Mouse (Mus musculus) heart, embryonic 14.5 days (tissue): Measurements from ENCODE around the gene Tmem238l. TPM values are rescaled to one million over a fixed set of nuclear protein-coding genes. Genes with fewer than 3 reads are reported as not detected.

Experiments
- ATAC-seq: fragments of 200-750 bp; cut with Nextera tagmentation; 2 replicates; pipeline ENCODE4 v1.8.0; 2017; ENCODE audit warnings: low read depth, moderate TSS enrichment; ENCODE audit not compliant: insufficient number of reproducible peaks, insufficient read depth, low FRiP score
- H3K27ac ChIP-seq, 2 experiments: fragments of 200-500 bp in 1 of 2; fragments of 300-500 bp in 1 of 2; sonication (generic) in 1 of 2; replicated peaks in 1 of 2; 2 replicates each; pipeline ENCODE4 v1.5.1; 2012 to 2014; ENCODE audit warnings: low read depth in 2 of 2, low read length in 2 of 2, control low read depth in 1 of 2, mild to moderate bottlenecking in 1 of 2, mixed read lengths in 1 of 2; ENCODE audit not compliant: control insufficient read depth in 1 of 2, insufficient read depth in 1 of 2
- H3K27me3 ChIP-seq: fragments of 300-500 bp; sonication (generic); 2 replicates; pipeline ENCODE4 v1.6.1; 2014; ENCODE audit warnings: mild to moderate bottlenecking, low read length, control low read depth; ENCODE audit not compliant: control insufficient read depth, insufficient read depth
- H3K36me3 ChIP-seq: fragments of 300-500 bp; sonication (generic); 2 replicates; pipeline ENCODE4 v1.6.1; 2014; ENCODE audit warnings: mild to moderate bottlenecking, control low read depth, low read length, mixed read lengths; ENCODE audit not compliant: control insufficient read depth, insufficient read depth
- H3K4me1 ChIP-seq, 2 experiments: fragments of 200-500 bp in 1 of 2; fragments of 300-500 bp in 1 of 2; sonication (generic) in 1 of 2; 2 replicates each; pipeline ENCODE4 v1.6.1; 2012 to 2014; ENCODE audit warnings: low read length in 2 of 2, control low read depth in 1 of 2, mixed read lengths in 1 of 2; ENCODE audit not compliant: control insufficient read depth in 2 of 2, insufficient read depth in 2 of 2
- H3K4me2 ChIP-seq: fragments of 300-500 bp; sonication (generic); 2 replicates; pipeline ENCODE4 v1.6.1; 2014; ENCODE audit warnings: mild to moderate bottlenecking, low read length
- H3K4me3 ChIP-seq, 2 experiments: fragments of 200-500 bp in 1 of 2; fragments of 300-500 bp in 1 of 2; sonication (generic) in 1 of 2; 2 replicates each; pipeline ENCODE4 v1.5.1; 2012 to 2014; ENCODE audit warnings: low read length in 2 of 2, mild to moderate bottlenecking in 2 of 2, control low read depth in 1 of 2, low read depth in 1 of 2, moderate library complexity in 1 of 2; ENCODE audit not compliant: control insufficient read depth in 1 of 2, insufficient read depth in 1 of 2
- H3K9ac ChIP-seq: fragments of 300-500 bp; sonication (generic); 2 replicates; pipeline ENCODE4 v1.6.1; 2014; ENCODE audit warnings: mild to moderate bottlenecking, low read length
- H3K9me3 ChIP-seq: fragments of 300-500 bp; sonication (generic); 2 replicates; pipeline ENCODE4 v1.6.1; 2016; ENCODE audit warnings: low read length, control low read depth; ENCODE audit not compliant: control insufficient read depth
- WGBS: fragments of 180-500 bp; shearing (Covaris S2); extraction: QIAGEN DNeasy Blood & Tissue Kit; methylation state at CpG from one replicate; pipeline ENCODE4 v1.1.7; 2014; 5-methylcytosine and 5-hydroxymethylcytosine counted together
- polyA plus RNA-seq: library from polyadenylated mRNA; unstranded; fragments of >200 nt; fragmentation: Nextera tagmentation; extraction: Ambion mirVana; gene quantifications from 2 replicates; pipeline ENCODE4 v1.2.1, GENCODE M21; 2014

Gene Tmem238l
- polyA plus RNA-seq, 1 experiment from 2014 or later: not detected

- Histone ChIP-seq H3K9ac (no peak overlapping the region), H3K27ac (no peak overlapping the region), H3K4me2 (no peak overlapping the region), H3K9me3 (no peaks in the 10 kb centered on the region), H3K27me3 (no peaks in the 10 kb centered on the region), H3K4me3 (no peak overlapping the region), H3K36me3 (no peaks in the 10 kb centered on the region), H3K4me1 (no peaks in the 10 kb centered on the region)
- WGBS: 71% methylated on average over 9 of the region's 9 CpGs
- no peak for ATAC-seq
Observed at GRCm38 (mm10) chr11:66932827-66933599, 23.4 kb upstream of the Tmem238l start.

- no peak for ATAC-seq
- H3K27ac ChIP-seq: no peak overlapping the region
- H3K27me3 ChIP-seq: no peaks in the 10 kb centered on the region
- no peak overlapping the region for H3K4me2 ChIP-seq
- H3K4me1 ChIP-seq: no peaks in the 10 kb centered on the region
- no peaks in the 10 kb centered on the region for H3K9me3 ChIP-seq
- 77% methylated on average over 7 of the region's 7 CpGs for WGBS
- no peaks in the 10 kb centered on the region for H3K36me3 ChIP-seq
- H3K4me3 ChIP-seq: no peak overlapping the region
- H3K9ac ChIP-seq: no peak overlapping the region
Observed at GRCm38 (mm10) chr11:66934428-66935173, 21.8 kb upstream of the Tmem238l start.

- Histone ChIP-seq H3K4me3 (no peak overlapping the region), H3K27ac (no peak overlapping the region), H3K9ac (no peak overlapping the region), H3K4me2 (no peak overlapping the region), H3K27me3 (no peaks in the 10 kb centered on the region), H3K9me3 (no peaks in the 10 kb centered on the region), H3K36me3 (no peaks in the 10 kb centered on the region), H3K4me1 (peaks cover 0 to 3% of the 10 kb centered on the region in 2 experiments; a peak in 1 of 4 replicates)
- 82% methylated on average over 5 of the region's 5 CpGs for WGBS
- no peak for ATAC-seq
Observed at GRCm38 (mm10) chr11:66942011-66942410, 14.4 kb upstream of the Tmem238l start.

GRCm38 (mm10) chr11:66945224-66945767 is 11.1 kb upstream of the Tmem238l start:
- Histone ChIP-seq H3K27me3 (no peaks in the 10 kb centered on the region), H3K27ac (no peak overlapping the region), H3K4me2 (no peak overlapping the region), H3K9me3 (no peaks in the 10 kb centered on the region), H3K4me3 (no peak overlapping the region), H3K36me3 (no peaks in the 10 kb centered on the region), H3K9ac (no peak overlapping the region), H3K4me1 (peaks cover 0 to 3% of the 10 kb centered on the region in 2 experiments; a peak in 1 of 4 replicates)
- ATAC-seq: no peak
- 58% methylated on average over 2 of the region's 2 CpGs for WGBS

DNA sequence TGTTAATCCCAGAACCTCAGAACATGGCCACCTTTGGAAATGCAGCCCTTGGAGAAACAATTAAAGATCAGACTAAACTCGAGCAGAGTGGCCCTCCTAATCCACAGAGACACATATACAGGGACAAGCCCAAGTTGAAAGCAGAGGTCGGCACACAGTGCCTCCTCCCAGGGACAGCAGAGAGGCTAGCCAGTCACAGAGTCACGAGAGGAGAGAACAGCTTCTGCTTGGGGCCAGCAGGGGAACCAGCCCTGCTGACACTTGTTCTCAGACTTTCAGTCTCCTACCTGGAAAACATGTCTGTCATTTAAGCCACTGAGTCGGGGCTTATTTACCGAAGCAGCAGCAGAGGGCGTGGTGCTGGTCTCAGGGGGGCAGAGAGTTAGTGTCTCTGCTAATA is 9.9 kb upstream of the Tmem238l start:
- no peaks in the 10 kb centered on the region for H3K36me3 ChIP-seq
- no peak for ATAC-seq
- H3K4me2 ChIP-seq: no peak overlapping the region
- no peak overlapping the region for H3K4me3 ChIP-seq
- H3K27me3 ChIP-seq: no peaks in the 10 kb centered on the region
- H3K9ac ChIP-seq: no peak overlapping the region
- WGBS: 51% methylated on average over 6 of the region's 6 CpGs
- H3K9me3 ChIP-seq: no peaks in the 10 kb centered on the region
- peaks cover 0 to 3% of the 10 kb centered on the region in 2 experiments; a peak in 1 of 4 replicates for H3K4me1 ChIP-seq
- no peak overlapping the region for H3K27ac ChIP-seq

DNA sequence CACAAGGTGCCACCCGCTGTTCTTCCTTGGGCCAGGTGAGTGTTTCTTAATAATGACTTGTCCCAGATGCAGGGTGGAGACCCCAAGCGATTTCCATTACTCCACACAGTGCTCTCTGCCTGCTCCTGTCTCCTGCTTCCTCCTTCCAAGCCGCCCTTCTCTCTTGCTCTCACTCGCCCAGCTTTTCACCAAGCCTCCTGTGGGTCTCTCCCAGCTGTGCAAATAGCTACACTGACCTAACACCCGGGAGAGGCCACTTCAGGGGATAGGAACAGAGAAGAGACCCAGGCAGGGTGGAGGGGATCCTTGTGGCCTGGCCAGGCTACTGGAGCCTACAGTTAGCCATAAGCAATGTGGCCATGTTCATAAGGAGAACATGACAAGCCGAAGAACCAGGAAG is 9.5 kb upstream of the Tmem238l start:
- Histone ChIP-seq H3K36me3 (no peaks in the 10 kb centered on the region), H3K4me2 (no peak overlapping the region), H3K4me1 (peaks cover 0 to 3% of the 10 kb centered on the region in 2 experiments; a peak in 1 of 4 replicates), H3K9ac (no peak overlapping the region), H3K4me3 (no peak overlapping the region), H3K27me3 (no peaks in the 10 kb centered on the region), H3K27ac (no peak overlapping the region), H3K9me3 (no peaks in the 10 kb centered on the region)
- ATAC-seq: no peak
- WGBS: 76% methylated on average over 6 of the region's 6 CpGs

GRCm38 (mm10) chr11:66960797-66961196 is 4.4 kb downstream of the Tmem238l start:
- WGBS: 74% methylated on average over 1 of the region's 1 CpGs
- ATAC-seq: no peak
- H3K4me2 ChIP-seq: no peak overlapping the region
- H3K27ac ChIP-seq: no peak overlapping the region
- peaks cover 8 to 21% of the 10 kb centered on the region in 2 experiments for H3K4me1 ChIP-seq
- H3K36me3 ChIP-seq: no peaks in the 10 kb centered on the region
- no peak overlapping the region for H3K4me3 ChIP-seq
- H3K9me3 ChIP-seq: peaks cover 5% of the 10 kb centered on the region; the same call in 1 of the 2 replicates
- H3K27me3 ChIP-seq: peaks cover 1% of the 10 kb centered on the region; the same call in 1 of the 2 replicates
- no peak overlapping the region for H3K9ac ChIP-seq
